Mouse (Mus musculus): ENCODE measurements around the gene Limk2.
A peak's percentile ranks its signal among the peaks of the same experiment; 100 is the strongest.

Gene Limk2

DNA sequence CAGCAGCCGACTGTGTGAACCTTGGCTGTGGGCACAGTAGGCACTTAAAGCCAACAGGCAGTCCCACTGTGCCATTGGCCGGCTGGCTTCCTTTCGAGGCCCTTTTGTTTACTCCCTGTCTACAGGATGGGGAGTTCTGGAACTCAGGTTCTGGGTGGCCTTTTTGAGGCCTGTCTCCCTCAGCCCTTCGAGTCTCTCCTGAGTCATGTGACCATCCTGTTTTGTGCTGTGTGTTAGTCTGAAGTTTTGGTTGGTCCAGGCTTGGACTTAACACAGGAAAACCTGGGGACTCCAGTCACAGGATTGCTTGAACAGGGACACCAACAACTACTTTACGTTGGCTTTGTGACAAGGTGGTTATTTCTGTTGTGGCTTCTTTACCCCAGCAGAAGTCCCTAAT, 112.9 kb downstream of the Limk2 start:
- peak; percentile 30 for DNase-seq

DNA sequence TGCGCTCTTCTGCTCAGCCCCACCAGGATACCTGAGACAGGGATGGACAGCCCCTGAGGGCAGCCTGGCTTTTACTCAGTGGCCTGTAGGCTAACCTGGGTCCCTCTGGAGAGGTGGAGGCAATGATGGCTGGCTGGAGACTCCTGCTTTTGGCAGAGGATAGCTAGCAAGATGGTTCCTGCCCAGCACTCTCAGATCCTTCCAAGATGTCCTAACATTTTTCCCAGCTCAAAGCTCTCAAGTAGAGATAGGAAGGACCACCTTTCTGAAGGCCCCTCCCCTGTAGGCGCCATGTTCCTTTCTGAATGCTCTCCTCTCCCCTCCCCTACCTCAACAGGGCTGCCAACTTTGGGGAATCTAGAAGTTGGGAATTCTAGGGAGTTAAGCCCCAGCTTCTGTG, 114.3 kb downstream of the Limk2 start:
- no peak for DNase-seq
